Mouse (Mus musculus) limb, embryonic 14.5 days (tissue): ENCODE results near the gene Sec23ip. TPM values are rescaled to one million over a fixed set of nuclear protein-coding genes. Genes with fewer than 3 reads are reported as not detected.

Experiments
- ATAC-seq: fragments of 200-750 bp; cut with Nextera tagmentation; 2 replicates; pipeline ENCODE4 v1.8.0; 2017; ENCODE audit warnings: low read depth, moderate number of reproducible peaks, moderate TSS enrichment; ENCODE audit not compliant: low FRiP score
- DNase-seq: peaks from one replicate; pipeline ENCODE4 v3.0.0-alpha.2; 2015; ENCODE audit warnings: low spot score
- H3K27ac ChIP-seq: fragments of 300-500 bp; sonication (generic); replicated peaks from 2 replicates; pipeline ENCODE4 v1.5.1; 2014; ENCODE audit warnings: low read depth, mild to moderate bottlenecking, low read length, moderate library complexity, mixed read lengths
- H3K27me3 ChIP-seq: fragments of 300-500 bp; sonication (generic); 2 replicates; pipeline ENCODE4 v1.6.1; 2014; ENCODE audit warnings: low read length, mixed read lengths; ENCODE audit not compliant: control insufficient read depth, insufficient read depth
- H3K36me3 ChIP-seq: fragments of 300-500 bp; sonication (generic); 2 replicates; pipeline ENCODE4 v1.6.1; 2014; ENCODE audit warnings: mild to moderate bottlenecking, low read length, moderate library complexity, mixed read lengths; ENCODE audit not compliant: control insufficient read depth, insufficient read depth
- H3K4me1 ChIP-seq: fragments of 300-500 bp; sonication (generic); 2 replicates; pipeline ENCODE4 v1.6.1; 2014; ENCODE audit warnings: antibody characterized with exemption, low read length, mixed read lengths; ENCODE audit not compliant: control insufficient read depth, insufficient read depth
- H3K4me2 ChIP-seq: fragments of 300-500 bp; sonication (generic); replicated peaks from 2 replicates; pipeline ENCODE4 v1.6.1; 2014; ENCODE audit warnings: low read depth, mild to moderate bottlenecking, low read length, moderate library complexity; ENCODE audit not compliant: severe bottlenecking
- H3K4me3 ChIP-seq: fragments of 300-500 bp; sonication (generic); replicated peaks from 2 replicates; pipeline ENCODE4 v1.5.1; 2014; ENCODE audit warnings: low read length
- H3K9ac ChIP-seq: fragments of 300-500 bp; sonication (generic); 2 replicates; pipeline ENCODE4 v1.6.1; 2014; ENCODE audit warnings: mild to moderate bottlenecking, low read depth, low read length, moderate library complexity; ENCODE audit not compliant: severe bottlenecking
- H3K9me3 ChIP-seq: fragments of 300-500 bp; sonication (generic); 2 replicates; pipeline ENCODE4 v1.6.1; 2016; ENCODE audit warnings: low read length; ENCODE audit not compliant: control insufficient read depth
- POLR2A ChIP-seq: fragments of 200-500 bp; IDR thresholded peaks from 2 replicates; pipeline ENCODE4 v1.8.0; 2012; ENCODE audit warnings: inconsistent platforms, mild to moderate bottlenecking, moderate library complexity, borderline replicate concordance; ENCODE audit not compliant: insufficient read depth, insufficient read length; ENCODE audit errors: extremely low read depth
- WGBS: fragments of 180-500 bp; shearing (Covaris S2); extraction: QIAGEN DNeasy Blood & Tissue Kit; methylation state at CpG from one replicate; pipeline ENCODE4 v1.1.7; 2014; 5-methylcytosine and 5-hydroxymethylcytosine counted together
- polyA plus RNA-seq, 2 experiments: library from polyadenylated mRNA; depleted of rRNA in 1 of 2; stranded (reverse) in 1 of 2; unstranded in 1 of 2; fragments of >200 nt; fragmentation: Nextera tagmentation in 1 of 2; extraction: Ambion mirVana in 1 of 2; gene quantifications; 2 replicates each; pipeline versions ENCODE4 v1.2.1 to v1.2.3; 2012 to 2014

Gene Sec23ip
- polyA plus RNA-seq, 2 experiments, result 33.6 to 37.8 TPM

GRCm38 (mm10) chr7:128725189-128725588 lies 19.6 kb upstream of the Sec23ip start:
- 83% methylated on average over 9 of the region's 9 CpGs for WGBS
- no peak for DNase-seq
- H3K4me2 ChIP-seq, result no peak overlapping the region
- no peak overlapping the region for H3K9ac ChIP-seq
- H3K4me3 ChIP-seq, result no peak overlapping the region
- H3K9me3 ChIP-seq, result no peaks in the 10 kb centered on the region
- no peak for ATAC-seq
- 0 out of 2 replicates have a peak, but pooled peaks cover 3% of the 10 kb centered on the region for H3K4me1 ChIP-seq
- peaks cover 29% of the 10 kb centered on the region for H3K36me3 ChIP-seq
- TF ChIP-seq POLR2A, result no peak
- H3K27me3 ChIP-seq, result no peaks in the 10 kb centered on the region
- H3K27ac ChIP-seq, result no peak overlapping the region

GRCm38 (mm10) chr7:128726999-128727398 lies 17.7 kb upstream of the Sec23ip start:
- no peaks in the 10 kb centered on the region for H3K9me3 ChIP-seq
- 76% methylated on average over 10 of the region's 10 CpGs for WGBS
- no peak overlapping the region for H3K9ac ChIP-seq
- H3K4me1 ChIP-seq, result 0 out of 2 replicates have a peak, but pooled peaks cover 5% of the 10 kb centered on the region
- no peak for TF ChIP-seq POLR2A
- DNase-seq (no peak), ATAC-seq (no peak)
- no peak overlapping the region for H3K4me3 ChIP-seq
- no peak overlapping the region for H3K4me2 ChIP-seq
- H3K27ac ChIP-seq, result no peak overlapping the region
- H3K36me3 ChIP-seq, result peaks cover 19% of the 10 kb centered on the region
- H3K27me3 ChIP-seq, result no peaks in the 10 kb centered on the region

GRCm38 (mm10) chr7:128727701-128728100 lies 17.0 kb upstream of the Sec23ip start:
- no peak for DNase-seq
- Histone ChIP-seq H3K27ac (no peak overlapping the region), H3K9ac (no peak overlapping the region), H3K4me1 (0 out of 2 replicates have a peak, but pooled peaks cover 5% of the 10 kb centered on the region), H3K27me3 (no peaks in the 10 kb centered on the region), H3K4me3 (no peak overlapping the region), H3K36me3 (peaks cover 13% of the 10 kb centered on the region), H3K4me2 (no peak overlapping the region), H3K9me3 (no peaks in the 10 kb centered on the region)
- no peak for TF ChIP-seq POLR2A
- WGBS, result 64% methylated on average over 5 of the region's 5 CpGs
- no peak for ATAC-seq

GRCm38 (mm10) chr7:128728738-128729137 lies 16.0 kb upstream of the Sec23ip start:
- DNase-seq (no peak), ATAC-seq (no peak)
- no peak overlapping the region for H3K9ac ChIP-seq
- 0 out of 2 replicates have a peak, but pooled peaks cover 5% of the 10 kb centered on the region for H3K4me1 ChIP-seq
- no peaks in the 10 kb centered on the region for H3K27me3 ChIP-seq
- no peak overlapping the region for H3K27ac ChIP-seq
- WGBS, result 83% methylated on average over 10 of the region's 10 CpGs
- H3K4me2 ChIP-seq, result no peak overlapping the region
- peaks cover 6% of the 10 kb centered on the region; the same call in 1 of the 2 replicates for H3K36me3 ChIP-seq
- H3K9me3 ChIP-seq, result no peaks in the 10 kb centered on the region
- H3K4me3 ChIP-seq, result no peak overlapping the region
- no peak for TF ChIP-seq POLR2A

GRCm38 (mm10) chr7:128731585-128731984 lies 13.2 kb upstream of the Sec23ip start:
- Histone ChIP-seq H3K4me1 (0 out of 2 replicates have a peak, but pooled peaks cover 3% of the 10 kb centered on the region), H3K27ac (no peak overlapping the region), H3K27me3 (no peaks in the 10 kb centered on the region), H3K4me3 (no peak overlapping the region), H3K9ac (no peak overlapping the region), H3K36me3 (peaks cover 7% of the 10 kb centered on the region; the same call in 1 of the 2 replicates), H3K4me2 (no peak overlapping the region), H3K9me3 (no peaks in the 10 kb centered on the region; the same call in 1 of the 2 replicates)
- TF ChIP-seq POLR2A, result no peak
- no peak for DNase-seq
- no peak for ATAC-seq
- WGBS, result 83% methylated on average over 2 of the region's 2 CpGs
